Mouse (Mus musculus) liver, embryonic 11.5 days (tissue): ENCODE measurements around the gene Map1s. TPM values are rescaled to one million over a fixed set of nuclear protein-coding genes. Genes with fewer than 3 reads are reported as not detected.
A peak's percentile ranks its signal among the peaks of the same experiment; 100 is the strongest.

ENCODE experiments used
- ATAC-seq: fragments of 200-750 bp; cut with Nextera tagmentation; replicated peaks from 2 replicates; pipeline ENCODE4 v1.8.0; 2017; ENCODE audit warnings: moderate number of reproducible peaks, mild to moderate bottlenecking, moderate TSS enrichment, moderate library complexity; ENCODE audit not compliant: low FRiP score
- DNase-seq: peaks from one replicate; pipeline ENCODE4 v3.0.0-alpha.2; 2017; ENCODE audit warnings: low spot score
- H3K27ac ChIP-seq: fragments of 300-500 bp; sonication (generic); 2 replicates; pipeline ENCODE4 v1.5.1; 2014; ENCODE audit warnings: mild to moderate bottlenecking, low read depth, low read length, control low read depth
- H3K27me3 ChIP-seq: fragments of 300-500 bp; sonication (generic); replicated peaks from 2 replicates; pipeline ENCODE4 v1.6.1; 2014; ENCODE audit warnings: low read length, mixed read lengths; ENCODE audit not compliant: control insufficient read depth, insufficient read depth
- H3K36me3 ChIP-seq: fragments of 300-500 bp; sonication (generic); 2 replicates; pipeline ENCODE4 v1.6.1; 2014; ENCODE audit warnings: mild to moderate bottlenecking, low read length, moderate library complexity, mixed read lengths; ENCODE audit not compliant: control insufficient read depth, insufficient read depth
- H3K4me1 ChIP-seq: fragments of 300-500 bp; sonication (generic); replicated peaks from 2 replicates; pipeline ENCODE4 v1.6.1; 2014; ENCODE audit warnings: low read length, mixed read lengths; ENCODE audit not compliant: control insufficient read depth, insufficient read depth
- H3K4me2 ChIP-seq: fragments of 300-500 bp; sonication (generic); 2 replicates; pipeline ENCODE4 v1.6.1; 2014; ENCODE audit warnings: mild to moderate bottlenecking, control low read depth, moderate library complexity
- H3K4me3 ChIP-seq: fragments of 300-500 bp; sonication (generic); 2 replicates; pipeline ENCODE4 v1.5.1; 2014; ENCODE audit warnings: low read depth, low read length, control low read depth
- H3K9ac ChIP-seq: fragments of 300-500 bp; sonication (generic); 2 replicates; pipeline ENCODE4 v1.6.1; 2014; ENCODE audit warnings: low read depth, low read length, control low read depth
- H3K9me3 ChIP-seq: fragments of 300-500 bp; sonication (generic); 2 replicates; pipeline ENCODE4 v1.6.1; 2016; ENCODE audit warnings: low read length, inconsistent platforms, mixed read lengths; ENCODE audit not compliant: control insufficient read depth
- WGBS: fragments of 180-500 bp; shearing (Covaris S2); extraction: QIAGEN DNeasy Blood & Tissue Kit; methylation state at CpG from one replicate; pipeline ENCODE4 v1.1.7; 2014; 5-methylcytosine and 5-hydroxymethylcytosine counted together
- polyA plus RNA-seq: library from polyadenylated mRNA; unstranded; fragments of >200 nt; fragmentation: Nextera tagmentation; extraction: Ambion mirVana; gene quantifications from 2 replicates; pipeline ENCODE4 v1.2.1, GENCODE M21; 2014

Gene Map1s
- polyA plus RNA-seq, 1 experiment from 2014 or later = 49.0 TPM

DNA sequence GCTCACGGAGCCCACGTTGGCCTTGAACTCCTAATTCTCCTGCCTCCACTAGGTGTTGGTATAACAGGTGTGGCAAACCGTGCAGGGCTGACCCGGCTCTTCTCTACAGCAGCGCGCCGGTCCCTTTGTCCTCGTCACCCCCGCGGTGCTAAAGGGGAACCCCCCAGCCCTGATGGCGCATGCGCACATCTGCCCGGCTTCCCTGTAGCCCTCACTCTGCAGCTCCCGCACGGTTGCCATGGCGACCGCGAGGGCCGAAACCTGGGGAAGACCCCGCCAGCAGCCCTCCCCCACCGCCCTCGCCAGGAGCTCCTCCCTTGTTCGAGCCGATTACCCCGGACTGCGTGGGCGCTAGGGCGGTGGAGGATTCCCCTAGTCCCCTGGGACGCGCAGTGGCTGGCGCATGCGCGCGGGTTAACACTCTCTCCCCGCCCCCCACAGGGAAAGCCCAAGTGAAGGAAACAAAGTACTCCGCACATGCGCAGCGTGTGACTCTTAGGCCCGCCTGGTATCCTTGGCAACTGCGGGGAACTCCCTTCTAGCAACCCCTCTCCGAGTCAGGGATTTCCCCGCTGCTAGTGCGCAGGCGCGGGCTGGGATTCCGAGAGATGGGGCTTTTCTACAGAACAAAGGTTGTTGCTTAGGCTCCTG lies 40.3 kb upstream of the Map1s start:
- Histone ChIP-seq H3K9ac (peak overlapping the region; percentile 49), H3K4me1 (peaks cover 45% of the 10 kb centered on the region), H3K9me3 (no peaks in the 10 kb centered on the region), H3K4me2 (peak overlapping the region; percentile 84), H3K27me3 (peaks cover 42% of the 10 kb centered on the region), H3K4me3 (peak overlapping the region; percentile 50), H3K36me3 (no peaks in the 10 kb centered on the region; the same call in 1 of the 2 replicates), H3K27ac (no peak overlapping the region)
- ATAC-seq (peak; percentile 88), DNase-seq (peak; percentile 97)
- under 1% methylated on average over 46 of the region's 46 CpGs for WGBS

DNA sequence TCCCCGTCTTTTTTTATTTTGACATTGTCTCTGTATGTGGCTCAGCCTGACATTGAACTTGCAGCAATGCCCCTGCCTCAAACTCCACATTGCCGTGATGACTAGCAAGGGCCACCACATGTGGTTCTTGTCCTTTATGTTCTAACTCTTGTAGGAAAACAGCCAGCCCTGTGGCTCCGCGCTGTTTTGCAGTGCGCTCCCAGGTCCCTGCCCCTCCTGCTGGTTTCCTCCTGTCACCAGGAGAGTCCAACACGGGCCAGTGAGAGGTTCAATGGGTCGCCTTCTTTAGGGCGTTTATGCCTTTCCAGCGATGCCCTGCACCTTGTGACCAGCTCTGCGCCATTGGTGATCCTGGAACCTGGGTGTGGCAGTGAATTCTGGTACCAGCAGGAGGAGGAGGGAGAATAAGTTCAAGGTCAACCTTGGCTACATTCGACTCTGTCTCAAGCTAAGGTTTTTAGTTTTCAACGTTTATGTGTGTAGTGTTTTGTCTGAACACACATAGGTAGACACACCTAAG lies 39.7 kb upstream of the Map1s start:
- no peak for DNase-seq
- H3K27me3 ChIP-seq = peaks cover 40% of the 10 kb centered on the region
- peak overlapping the region; percentile 39; the same call in 1 of the 2 replicates for H3K27ac ChIP-seq
- H3K9ac ChIP-seq = peak overlapping the region; percentile 42
- peaks cover 45% of the 10 kb centered on the region for H3K4me1 ChIP-seq
- H3K4me2 ChIP-seq = peak overlapping the region; percentile 84
- peak overlapping the region; percentile 50 for H3K4me3 ChIP-seq
- no peaks in the 10 kb centered on the region for H3K9me3 ChIP-seq
- 8% methylated on average over 12 of the region's 12 CpGs for WGBS
- no peaks in the 10 kb centered on the region; the same call in 1 of the 2 replicates for H3K36me3 ChIP-seq
- peak; percentile 1; the same call in 1 of the 2 replicates for ATAC-seq

DNA sequence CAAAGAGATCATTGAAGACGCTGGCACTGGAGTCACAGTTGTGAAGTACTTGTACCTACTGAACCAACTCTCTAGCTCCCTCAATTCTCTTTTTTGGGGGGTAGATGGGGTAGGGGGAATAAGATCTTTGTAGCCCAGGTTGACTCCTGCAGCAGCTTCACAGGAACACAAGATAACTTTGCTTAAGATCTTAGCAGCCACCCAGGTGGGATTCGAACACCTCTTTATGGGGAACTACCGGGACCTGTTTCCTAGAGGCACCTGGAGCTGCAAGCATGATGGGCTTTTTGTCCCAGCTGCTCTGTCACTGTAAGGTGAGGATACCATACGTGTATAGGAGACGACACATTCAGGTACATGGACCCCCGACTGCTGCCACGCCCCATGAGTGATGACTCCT lies 39.2 kb upstream of the Map1s start:
- DNase-seq = no peak
- no peak overlapping the region for H3K9ac ChIP-seq

DNA sequence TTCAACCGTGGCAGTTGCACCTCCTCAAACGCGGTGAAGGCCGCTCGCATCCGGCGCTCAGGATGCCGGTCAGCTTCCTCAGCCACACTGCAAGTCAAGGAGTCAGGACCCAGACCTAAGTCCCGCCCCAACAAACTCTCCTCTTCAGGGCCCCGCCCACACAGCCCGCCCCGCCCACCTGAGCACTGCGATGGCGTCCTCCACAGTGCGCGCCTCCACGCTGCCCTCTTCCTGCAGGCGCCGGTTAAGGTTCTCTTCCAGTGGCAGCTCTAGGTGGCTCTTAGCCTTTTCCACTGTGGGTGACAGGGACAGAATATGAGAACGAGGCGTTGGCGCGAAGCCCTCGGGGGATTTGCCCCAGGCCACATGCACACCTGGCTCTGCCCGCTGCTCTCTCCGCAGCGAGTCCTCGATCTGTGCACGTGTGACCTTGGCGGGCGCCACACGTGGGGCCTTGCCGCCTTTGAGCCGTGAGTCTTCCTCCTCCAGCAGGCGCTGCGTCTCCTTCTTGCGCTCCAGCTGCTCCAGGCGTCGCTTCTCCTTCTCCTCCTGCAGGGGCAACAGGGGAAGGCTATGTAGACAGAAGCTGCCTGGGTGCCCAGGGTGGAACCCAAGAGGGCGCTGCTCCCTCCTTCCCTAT lies 37.1 kb upstream of the Map1s start:
- Histone ChIP-seq H3K4me2 (peak overlapping the region; percentile 68), H3K4me1 (peaks cover 39% of the 10 kb centered on the region), H3K36me3 (no peaks in the 10 kb centered on the region; the same call in 1 of the 2 replicates), H3K9me3 (no peaks in the 10 kb centered on the region), H3K27ac (0 out of 2 replicates have a peak overlapping the region, but pooled peaks have one; percentile 13), H3K27me3 (peaks cover 14% of the 10 kb centered on the region), H3K4me3 (peak overlapping the region; percentile 40), H3K9ac (peak overlapping the region; percentile 51)
- WGBS = 30% methylated on average over 40 of the region's 40 CpGs
- peak; percentile 26; the same call in 1 of the 2 replicates for ATAC-seq
- peak; percentile 72 for DNase-seq

More for the DNA sequence above, 39.2 kb upstream of the Map1s start:
- Histone ChIP-seq H3K9me3 (no peaks in the 10 kb centered on the region), H3K4me3 (no peak overlapping the region), H3K27ac (no peak overlapping the region), H3K4me1 (peaks cover 45% of the 10 kb centered on the region), H3K27me3 (peaks cover 35% of the 10 kb centered on the region), H3K4me2 (peak overlapping the region; percentile 84), H3K36me3 (no peaks in the 10 kb centered on the region; the same call in 1 of the 2 replicates)
- no peak for ATAC-seq
- WGBS = 84% methylated on average over 7 of the region's 7 CpGs

DNA sequence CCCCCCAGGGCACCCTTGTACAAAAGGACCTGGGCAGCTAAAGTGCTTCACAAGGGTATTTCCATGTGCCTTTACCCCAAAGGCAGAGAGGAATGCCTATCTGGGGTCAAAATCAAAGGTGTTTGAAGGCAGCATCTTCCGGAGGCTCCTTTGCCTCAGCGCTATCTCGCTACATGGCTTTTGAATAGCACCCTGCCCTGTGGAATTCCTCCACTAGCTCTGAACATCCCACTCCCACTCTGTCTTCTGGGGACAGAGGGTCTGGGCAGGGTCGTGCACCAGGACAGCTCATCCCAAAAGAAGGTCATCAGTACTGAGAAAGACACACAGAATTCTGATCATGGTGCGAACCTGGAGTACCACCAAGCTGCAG lies 36.5 kb upstream of the Map1s start:
- Histone ChIP-seq H3K4me2 (peak overlapping the region; percentile 68), H3K36me3 (no peaks in the 10 kb centered on the region; the same call in 1 of the 2 replicates), H3K27ac (no peak overlapping the region), H3K9me3 (no peaks in the 10 kb centered on the region), H3K27me3 (peaks cover 9% of the 10 kb centered on the region), H3K4me1 (peaks cover 35% of the 10 kb centered on the region), H3K4me3 (peak overlapping the region; percentile 40), H3K9ac (peak overlapping the region; percentile 51; the same call in 1 of the 2 replicates)
- DNase-seq (no peak), ATAC-seq (no peak)
- WGBS = 50% methylated on average over 5 of the region's 5 CpGs

DNA sequence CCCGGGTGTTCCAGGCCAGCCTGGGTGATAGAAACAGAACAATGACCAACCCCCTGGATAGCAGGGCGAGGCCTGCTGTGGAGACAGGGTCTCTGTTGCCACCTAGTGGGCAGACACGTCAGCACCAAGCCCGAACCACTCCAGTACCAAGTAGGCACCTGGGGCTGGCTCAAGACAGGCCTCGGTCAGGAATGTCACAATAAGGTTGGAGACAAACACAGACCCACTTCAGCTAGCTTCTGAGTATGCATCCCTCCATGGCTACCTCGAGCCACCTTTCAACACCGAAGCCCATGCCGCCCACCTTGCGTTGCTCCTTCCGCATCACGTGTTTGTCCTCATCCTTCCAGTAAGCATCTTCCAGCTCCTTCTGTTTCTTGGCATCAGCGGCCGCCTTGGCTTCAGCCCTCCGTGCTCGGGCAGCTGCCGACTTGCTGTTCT lies 36.1 kb upstream of the Map1s start:
- Histone ChIP-seq H3K4me3 (no peak overlapping the region), H3K9ac (no peak overlapping the region), H3K4me1 (peaks cover 32% of the 10 kb centered on the region), H3K27ac (no peak overlapping the region), H3K9me3 (no peaks in the 10 kb centered on the region), H3K36me3 (no peaks in the 10 kb centered on the region; the same call in 1 of the 2 replicates), H3K4me2 (peak overlapping the region; percentile 1; the same call in 1 of the 2 replicates), H3K27me3 (peaks cover 5% of the 10 kb centered on the region)
- DNase-seq (no peak), ATAC-seq (0 out of 2 replicates have a peak, but pooled peaks have one; percentile 18)
- WGBS = 47% methylated on average over 16 of the region's 16 CpGs

DNA sequence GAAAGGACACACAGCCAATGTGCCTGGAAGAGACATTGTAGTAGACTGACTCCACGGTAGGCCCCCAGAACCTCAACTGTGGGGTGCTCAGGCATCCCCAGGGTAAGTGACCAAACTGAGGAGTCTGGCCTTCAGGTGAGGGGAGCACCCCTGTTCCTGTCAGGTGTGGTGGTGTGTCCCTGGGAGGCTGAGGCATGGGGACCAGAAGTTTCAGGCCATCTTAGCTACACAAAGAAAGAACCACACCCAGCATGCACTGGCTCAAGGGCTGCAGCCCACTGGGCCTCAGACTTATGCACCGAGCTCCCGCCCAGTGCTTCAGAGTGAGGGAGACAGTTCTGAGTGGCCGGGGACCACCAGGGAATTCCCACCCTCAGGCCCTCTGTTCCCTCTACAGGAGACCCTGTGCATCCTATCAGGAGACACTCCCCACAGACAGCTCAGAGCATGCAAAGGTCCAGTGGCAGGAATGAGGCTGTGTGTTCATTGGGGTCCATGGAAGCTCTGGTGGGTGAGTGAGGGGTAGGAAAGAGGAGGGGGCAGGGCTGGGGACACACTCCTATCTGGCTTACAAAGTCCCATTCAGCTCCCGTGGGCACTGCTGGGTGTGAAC lies 34.4 kb upstream of the Map1s start:
- ATAC-seq = no peak
- no peak overlapping the region for H3K27ac ChIP-seq
- DNase-seq = no peak
- WGBS = 82% methylated on average over 5 of the region's 5 CpGs
- no peaks in the 10 kb centered on the region for H3K9me3 ChIP-seq
- H3K27me3 ChIP-seq = no peaks in the 10 kb centered on the region
- no peak overlapping the region; the same call in 1 of the 2 replicates for H3K4me2 ChIP-seq
- H3K4me1 ChIP-seq = peaks cover 26% of the 10 kb centered on the region
- no peaks in the 10 kb centered on the region; the same call in 1 of the 2 replicates for H3K36me3 ChIP-seq
- no peak overlapping the region for H3K9ac ChIP-seq
- H3K4me3 ChIP-seq = no peak overlapping the region

DNA sequence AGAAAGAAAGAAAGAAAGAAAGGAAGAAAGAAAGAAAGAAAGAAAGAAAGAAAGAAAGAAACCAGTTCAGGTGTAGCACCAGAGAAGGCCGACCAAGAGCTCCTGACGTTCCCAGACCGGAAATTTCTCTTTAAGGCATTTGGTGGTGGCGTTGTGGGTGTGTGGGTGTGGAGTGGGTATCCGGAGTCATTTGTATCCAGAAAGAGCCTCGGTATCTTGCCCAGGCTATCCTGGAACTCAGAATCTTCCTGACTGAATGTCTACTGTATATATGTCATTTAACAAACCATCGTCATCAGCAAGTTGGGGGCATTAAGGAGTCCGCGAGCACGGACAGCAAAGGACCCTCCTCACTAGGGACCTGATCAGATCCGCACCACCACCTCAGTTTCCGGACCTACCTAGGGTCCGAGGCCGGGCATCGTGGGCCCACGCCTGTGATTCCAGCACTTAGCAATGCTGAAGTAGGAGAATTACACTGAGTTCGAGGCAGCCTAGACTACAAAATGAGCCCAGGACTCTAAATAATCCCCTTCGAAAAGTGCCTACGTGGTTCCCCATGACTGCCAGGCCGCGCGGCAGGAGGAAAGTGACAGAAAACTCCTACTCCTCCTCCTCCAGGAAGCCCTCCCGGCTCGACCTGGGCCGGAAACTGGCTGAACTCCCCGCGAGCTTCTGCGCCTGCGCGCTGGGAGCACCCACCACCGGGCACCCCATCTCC lies 32.9 kb upstream of the Map1s start:
- Histone ChIP-seq H3K9ac (peak overlapping the region; percentile 76), H3K27ac (peak overlapping the region; percentile 75), H3K4me3 (peak overlapping the region; percentile 87), H3K4me1 (peaks cover 23% of the 10 kb centered on the region), H3K4me2 (peak overlapping the region; percentile 93), H3K9me3 (no peaks in the 10 kb centered on the region), H3K36me3 (no peaks in the 10 kb centered on the region; the same call in 1 of the 2 replicates), H3K27me3 (no peaks in the 10 kb centered on the region)
- WGBS = 3% methylated on average over 31 of the region's 31 CpGs
- ATAC-seq = no peak
- no peak for DNase-seq
